Mouse (Mus musculus): ENCODE measurements around the gene Tmem186. TPM values are rescaled to one million over a fixed set of nuclear protein-coding genes. Genes with fewer than 3 reads are reported as not detected.

The Tmem186 gene
- 15.6 and 16.8 TPM in 2 replicates for polyA plus RNA-seq (2014; fragmentation: Nextera tagmentation; extraction: Ambion mirVana)

DNA sequence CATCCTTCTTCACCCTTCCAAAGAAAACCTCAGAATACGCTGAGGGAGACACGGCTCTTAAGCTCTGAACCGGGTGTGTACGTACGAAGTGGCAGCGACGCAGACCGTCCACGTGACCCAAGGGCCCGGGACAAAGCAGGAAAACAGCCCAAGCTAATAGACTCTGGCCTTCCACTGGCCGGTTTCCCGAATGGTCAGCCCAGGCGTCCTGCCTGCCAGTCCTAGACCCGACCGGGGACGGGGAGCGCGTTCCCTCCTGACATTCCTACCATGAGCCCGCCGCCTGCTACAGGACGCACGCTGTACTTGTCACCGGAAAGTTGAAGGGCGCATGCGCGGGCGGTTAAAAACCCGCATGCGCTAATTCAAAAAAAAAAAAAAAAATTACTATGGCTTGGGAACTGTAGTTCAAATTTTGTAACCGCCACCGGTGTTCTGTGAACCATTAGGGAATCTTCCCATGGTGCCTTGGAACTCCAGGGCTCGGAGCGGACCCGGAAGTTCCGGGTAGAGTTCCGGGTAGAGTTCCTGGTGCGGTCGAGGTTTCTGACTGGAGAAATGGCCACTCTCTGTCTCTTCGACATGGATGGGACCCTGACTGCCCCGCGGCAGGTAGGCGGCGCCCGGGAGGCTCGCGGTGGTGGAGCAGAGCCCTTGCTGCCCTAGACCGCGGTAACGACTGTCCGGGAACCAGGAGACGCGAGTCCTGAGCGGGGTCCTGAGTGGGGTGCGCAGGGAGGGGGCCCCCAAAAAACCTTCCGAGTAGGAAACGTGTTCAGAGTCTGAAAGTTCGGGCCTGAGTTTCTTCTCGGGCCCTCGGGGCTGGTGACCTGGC lies at the start of gene Tmem186, which contains the start of gene Pmm2:
Gene Tmem186, minus strand, starts transcription at position 496 of the 835 bp plus-strand sequence.
Gene Pmm2, plus strand, starts transcription at position 458 of the 835 bp plus-strand sequence.
- H3K36me3 ChIP-seq (ENCODE audit: control insufficient read depth, insufficient read depth, low read length): peaks cover 35% of the 10 kb centered on the region
- peak within 1 kb of the TSS; percentile 92 for H3K4me3 ChIP-seq (ENCODE audit: low read depth, low read length)
- H3K4me2 ChIP-seq (ENCODE audit: low read length): peak within 1 kb of the TSS; percentile 87
- no peaks in the 10 kb centered on the region for H3K9me3 ChIP-seq (ENCODE audit: control insufficient read depth, low read length)
- DNase-seq (ENCODE audit: low spot score) (peak; percentile 90), ATAC-seq (replicated peaks; ENCODE audit: low FRiP score, low TSS enrichment, low read depth) (peak; percentile 92)
- WGBS: under 1% methylated on average over 59 of the region's 59 CpGs
- peaks cover 19% of the 10 kb centered on the region for H3K4me1 ChIP-seq (replicated peaks; ENCODE audit: control insufficient read depth, insufficient read depth, low read length)
- no peaks in the 10 kb centered on the region for H3K27me3 ChIP-seq (replicated peaks; ENCODE audit: control insufficient read depth, insufficient read depth, low read length)
- peak within 1 kb of the TSS; percentile 89 for H3K9ac ChIP-seq (ENCODE audit: low read length)
- H3K27ac ChIP-seq (ENCODE audit: low read depth): peak within 1 kb of the TSS; percentile 85

DNA sequence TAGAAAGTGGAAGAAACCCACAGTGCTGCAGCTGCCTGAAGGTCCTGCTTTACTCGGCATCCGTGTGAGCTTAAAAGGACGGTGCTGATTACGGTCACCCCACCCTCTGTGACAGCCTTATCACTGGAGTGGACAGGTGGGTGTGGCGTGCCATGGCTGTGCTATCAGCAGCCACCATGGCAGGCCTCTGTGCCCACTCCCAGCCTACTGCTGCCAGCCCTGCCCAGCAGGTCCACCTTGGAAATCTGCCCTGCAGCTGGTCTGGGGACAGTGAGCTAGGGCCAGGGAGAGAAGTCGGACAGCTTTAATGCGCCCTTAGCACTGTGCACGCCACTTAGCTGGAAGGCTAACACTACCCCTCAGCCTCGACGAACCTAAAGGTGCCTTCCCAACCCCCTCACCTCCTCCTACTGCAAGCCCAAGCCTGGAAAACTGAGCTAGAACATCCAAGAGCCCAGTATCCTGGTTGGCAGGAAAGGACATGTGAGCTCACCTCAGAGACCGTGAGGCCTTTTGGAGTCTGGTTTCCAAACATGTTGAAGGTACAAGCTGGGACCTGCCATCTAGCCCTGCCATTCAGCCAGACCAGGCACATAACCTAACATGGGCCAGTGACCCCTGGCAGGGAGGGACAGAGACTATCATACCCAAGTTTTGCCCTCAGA lies 49.5 kb upstream of the Tmem186 start:
- Histone ChIP-seq H3K4me1 (replicated peaks; ENCODE audit: control insufficient read depth, insufficient read depth, low read length) (no peaks in the 10 kb centered on the region), H3K9me3 (ENCODE audit: control insufficient read depth, low read length) (no peaks in the 10 kb centered on the region), H3K27me3 (replicated peaks; ENCODE audit: control insufficient read depth, insufficient read depth, low read length) (no peaks in the 10 kb centered on the region), H3K27ac (ENCODE audit: low read depth) (no peak overlapping the region), H3K9ac (ENCODE audit: low read length) (no peak overlapping the region), H3K36me3 (ENCODE audit: control insufficient read depth, insufficient read depth, low read length) (peaks cover 51% of the 10 kb centered on the region), H3K4me3 (ENCODE audit: low read depth, low read length) (no peak overlapping the region), H3K4me2 (ENCODE audit: low read length) (no peak overlapping the region)
- DNase-seq (ENCODE audit: low spot score) (no peak), ATAC-seq (replicated peaks; ENCODE audit: low FRiP score, low TSS enrichment, low read depth) (peak; percentile 18; the same call in 1 of the 2 replicates)
- WGBS: 73% methylated on average over 11 of the region's 11 CpGs

DNA sequence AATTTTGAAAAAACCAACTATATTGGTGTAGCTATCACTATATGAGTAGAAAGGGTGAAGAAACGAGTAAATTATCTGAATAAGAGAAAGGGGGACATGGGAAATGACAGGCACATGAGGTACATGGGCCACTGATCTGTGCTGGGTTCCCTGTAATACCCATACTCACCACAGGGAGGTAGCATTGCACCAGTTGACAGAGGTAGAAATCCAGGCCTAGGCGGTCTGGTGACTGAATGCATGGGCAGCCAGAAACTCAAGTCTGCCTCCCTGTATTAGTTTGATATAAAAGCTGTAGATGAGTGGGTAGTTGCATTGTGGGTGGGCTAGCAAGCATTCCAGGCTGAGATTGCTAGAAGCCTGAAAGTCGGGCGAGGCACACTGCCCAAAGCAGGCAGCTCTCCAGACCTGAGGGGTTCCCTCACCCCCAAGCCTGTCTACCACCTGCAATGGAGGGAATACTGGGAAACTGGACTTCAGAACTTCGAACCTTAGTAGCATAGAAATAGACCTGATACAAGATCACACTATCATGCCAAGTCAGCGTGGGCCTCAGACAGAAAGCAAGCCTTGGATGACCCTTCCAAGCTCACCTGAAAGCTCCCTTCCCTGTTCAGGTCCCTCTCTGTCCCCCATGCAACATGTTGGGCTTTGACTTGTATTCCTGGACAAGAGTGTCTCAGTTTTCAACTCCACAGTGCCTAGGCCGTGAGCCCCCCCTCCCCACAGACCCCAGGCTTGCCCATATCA lies 48.8 kb upstream of the Tmem186 start:
- Histone ChIP-seq H3K27me3 (replicated peaks; ENCODE audit: control insufficient read depth, insufficient read depth, low read length) (no peaks in the 10 kb centered on the region), H3K9ac (ENCODE audit: low read length) (no peak overlapping the region), H3K4me3 (ENCODE audit: low read depth, low read length) (no peak overlapping the region), H3K27ac (ENCODE audit: low read depth) (no peak overlapping the region), H3K9me3 (ENCODE audit: control insufficient read depth, low read length) (no peaks in the 10 kb centered on the region), H3K4me2 (ENCODE audit: low read length) (no peak overlapping the region), H3K4me1 (replicated peaks; ENCODE audit: control insufficient read depth, insufficient read depth, low read length) (no peaks in the 10 kb centered on the region), H3K36me3 (ENCODE audit: control insufficient read depth, insufficient read depth, low read length) (peaks cover 43% of the 10 kb centered on the region)
- DNase-seq (ENCODE audit: low spot score) (peak; percentile 79), ATAC-seq (replicated peaks; ENCODE audit: low FRiP score, low TSS enrichment, low read depth) (peak; percentile 28; the same call in 1 of the 2 replicates)
- WGBS: 62% methylated on average over 7 of the region's 7 CpGs

DNA sequence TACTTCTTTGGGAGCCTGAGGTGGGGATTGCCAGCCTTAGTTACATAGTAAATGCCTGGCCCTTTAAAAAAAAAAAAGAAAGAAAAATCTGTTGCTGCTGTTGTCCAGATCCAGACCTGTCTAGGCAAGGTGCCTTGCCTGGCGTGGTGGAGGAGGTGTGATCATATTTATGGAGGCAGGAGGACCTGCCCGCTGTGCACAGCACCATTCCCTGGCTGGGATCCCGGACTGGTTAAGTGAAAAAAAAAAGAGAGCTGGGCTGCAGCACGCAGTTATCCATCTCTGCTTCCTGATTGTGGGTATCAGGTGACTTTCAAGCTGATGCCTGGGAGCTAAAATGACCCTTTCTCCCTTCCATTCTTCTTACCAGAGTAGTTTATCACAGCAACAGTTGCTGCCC lies 47.6 kb upstream of the Tmem186 start:
- WGBS: 55% methylated on average over 4 of the region's 4 CpGs
- no peak overlapping the region for H3K9ac ChIP-seq (ENCODE audit: low read length)
- H3K27me3 ChIP-seq (replicated peaks; ENCODE audit: control insufficient read depth, insufficient read depth, low read length): no peaks in the 10 kb centered on the region
- no peak for ATAC-seq (replicated peaks; ENCODE audit: low FRiP score, low TSS enrichment, low read depth)
- no peak for DNase-seq (ENCODE audit: low spot score)
- H3K4me1 ChIP-seq (replicated peaks; ENCODE audit: control insufficient read depth, insufficient read depth, low read length): no peaks in the 10 kb centered on the region
- H3K36me3 ChIP-seq (ENCODE audit: control insufficient read depth, insufficient read depth, low read length): peaks cover 31% of the 10 kb centered on the region
- H3K4me3 ChIP-seq (ENCODE audit: low read depth, low read length): no peak overlapping the region
- H3K9me3 ChIP-seq (ENCODE audit: control insufficient read depth, low read length): no peaks in the 10 kb centered on the region
- no peak overlapping the region for H3K4me2 ChIP-seq (ENCODE audit: low read length)
- no peak overlapping the region for H3K27ac ChIP-seq (ENCODE audit: low read depth)

DNA sequence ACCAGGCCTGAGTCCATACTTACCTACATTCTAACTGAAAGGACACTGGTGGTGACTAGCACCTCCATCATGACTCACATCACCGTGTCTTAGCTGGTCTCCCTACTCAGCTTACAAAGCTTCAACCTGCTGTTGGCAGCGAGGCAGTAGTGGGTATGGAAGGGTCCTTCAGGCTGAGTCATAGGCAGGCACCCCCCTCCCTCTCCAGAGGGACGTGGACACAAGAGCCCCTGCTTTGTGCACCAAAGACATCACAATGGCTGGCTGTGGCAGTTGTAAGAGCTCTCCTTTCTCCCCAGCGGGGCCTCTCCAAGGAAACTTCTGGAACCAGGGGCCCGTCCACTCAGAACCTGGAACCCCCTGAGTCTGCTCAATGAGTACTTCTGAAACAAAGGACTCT lies 43.0 kb upstream of the Tmem186 start, which contains the start of gene Gm5767:
Gene Gm5767, plus strand, starts transcription at position 301 of the 400 bp plus-strand sequence.
- no peak within 1 kb of the TSS for H3K9ac ChIP-seq (ENCODE audit: low read length)
- ATAC-seq (replicated peaks; ENCODE audit: low FRiP score, low TSS enrichment, low read depth): no peak
- WGBS: 88% methylated on average over 5 of the region's 5 CpGs

DNA sequence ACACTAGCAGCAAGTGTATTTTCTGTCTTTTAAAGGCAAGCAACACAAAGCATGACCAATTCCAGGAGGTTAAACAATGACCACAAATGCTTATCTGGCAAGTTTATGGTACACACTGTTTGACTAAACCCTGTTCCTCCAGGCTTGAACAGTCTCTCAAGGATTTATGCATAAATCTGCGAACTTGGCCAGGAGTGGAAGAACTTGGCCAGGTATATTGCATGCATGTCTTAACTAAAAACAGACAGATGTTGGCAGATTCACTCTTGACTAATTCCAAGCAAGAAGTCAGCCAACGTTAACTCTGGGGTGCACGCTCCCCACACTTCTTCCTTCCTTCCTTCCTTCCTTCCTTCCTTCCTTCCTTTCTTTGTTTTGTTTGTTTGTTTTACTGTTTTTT lies 42.3 kb upstream of the Tmem186 start:
- H3K4me3 ChIP-seq (ENCODE audit: low read depth, low read length): no peak overlapping the region
- H3K36me3 ChIP-seq (ENCODE audit: control insufficient read depth, insufficient read depth, low read length): no peaks in the 10 kb centered on the region
- no peaks in the 10 kb centered on the region for H3K4me1 ChIP-seq (replicated peaks; ENCODE audit: control insufficient read depth, insufficient read depth, low read length)
- no peak overlapping the region for H3K27ac ChIP-seq (ENCODE audit: low read depth)
- ATAC-seq (replicated peaks; ENCODE audit: low FRiP score, low TSS enrichment, low read depth) (no peak), DNase-seq (ENCODE audit: low spot score) (no peak)
- H3K9ac ChIP-seq (ENCODE audit: low read length): no peak overlapping the region
- H3K4me2 ChIP-seq (ENCODE audit: low read length): no peak overlapping the region
- no peaks in the 10 kb centered on the region for H3K27me3 ChIP-seq (replicated peaks; ENCODE audit: control insufficient read depth, insufficient read depth, low read length)
- H3K9me3 ChIP-seq (ENCODE audit: control insufficient read depth, low read length): no peaks in the 10 kb centered on the region
- 63% methylated on average over 3 of the region's 3 CpGs for WGBS

More for the DNA sequence above, 43.0 kb upstream of the Tmem186 start, which contains the start of gene Gm5767:
- H3K4me2 ChIP-seq (ENCODE audit: low read length): no peak within 1 kb of the TSS
- no peaks in the 10 kb centered on the region for H3K9me3 ChIP-seq (ENCODE audit: control insufficient read depth, low read length)
- H3K27me3 ChIP-seq (replicated peaks; ENCODE audit: control insufficient read depth, insufficient read depth, low read length): no peaks in the 10 kb centered on the region
- no peaks in the 10 kb centered on the region for H3K4me1 ChIP-seq (replicated peaks; ENCODE audit: control insufficient read depth, insufficient read depth, low read length)
- no peak within 1 kb of the TSS for H3K4me3 ChIP-seq (ENCODE audit: low read depth, low read length)
- no peaks in the 10 kb centered on the region for H3K36me3 ChIP-seq (ENCODE audit: control insufficient read depth, insufficient read depth, low read length)
- DNase-seq (ENCODE audit: low spot score): no peak
- no peak within 1 kb of the TSS for H3K27ac ChIP-seq (ENCODE audit: low read depth)

DNA sequence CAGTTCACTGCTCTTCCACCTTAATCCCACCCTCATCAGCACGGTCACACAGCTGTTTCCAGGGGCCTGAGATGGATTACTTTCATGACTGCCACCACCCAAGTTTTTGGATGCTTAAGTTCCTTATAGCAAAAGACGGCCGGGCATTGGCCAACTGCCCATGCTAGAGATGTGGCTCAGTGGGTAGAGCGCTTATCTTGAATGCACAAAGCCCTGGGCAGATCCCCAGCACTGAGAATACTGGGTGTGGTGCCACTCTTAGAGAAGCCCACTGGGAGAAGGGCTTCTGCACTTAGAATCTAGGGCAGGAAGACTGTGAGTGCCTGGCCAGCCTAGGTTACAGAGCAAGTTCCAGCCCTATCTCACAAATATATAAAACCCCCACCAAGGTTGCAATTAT lies 41.2 kb upstream of the Tmem186 start:
- no peaks in the 10 kb centered on the region for H3K4me1 ChIP-seq (replicated peaks; ENCODE audit: control insufficient read depth, insufficient read depth, low read length)
- ATAC-seq (replicated peaks; ENCODE audit: low FRiP score, low TSS enrichment, low read depth) (no peak), DNase-seq (ENCODE audit: low spot score) (no peak)
- no peak overlapping the region for H3K27ac ChIP-seq (ENCODE audit: low read depth)
- no peak overlapping the region for H3K4me2 ChIP-seq (ENCODE audit: low read length)
- WGBS: 86% methylated on average over 4 of the region's 4 CpGs
- H3K9ac ChIP-seq (ENCODE audit: low read length): no peak overlapping the region
- no peaks in the 10 kb centered on the region for H3K36me3 ChIP-seq (ENCODE audit: control insufficient read depth, insufficient read depth, low read length)
- H3K4me3 ChIP-seq (ENCODE audit: low read depth, low read length): no peak overlapping the region
- H3K9me3 ChIP-seq (ENCODE audit: control insufficient read depth, low read length): no peaks in the 10 kb centered on the region
- no peaks in the 10 kb centered on the region for H3K27me3 ChIP-seq (replicated peaks; ENCODE audit: control insufficient read depth, insufficient read depth, low read length)

DNA sequence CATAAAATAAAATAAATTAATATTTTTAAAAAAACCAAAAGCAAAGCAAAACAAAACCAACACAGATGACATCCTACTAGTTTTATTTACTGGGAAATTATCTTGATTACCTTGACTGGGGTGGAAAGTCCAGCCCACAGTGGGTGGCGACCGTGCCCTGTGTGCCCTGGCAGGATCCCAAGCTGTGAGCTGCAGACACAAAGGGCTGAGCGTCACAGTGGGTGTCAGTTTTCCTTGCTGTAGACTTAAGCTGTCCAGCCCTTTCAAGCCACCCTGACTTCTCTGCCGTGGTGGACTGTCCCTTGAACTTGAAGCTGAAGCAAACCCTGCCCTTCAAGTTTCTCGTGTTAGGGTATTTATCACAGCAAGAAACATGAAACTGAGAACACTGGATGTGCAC lies 40.5 kb upstream of the Tmem186 start:
- WGBS: 73% methylated on average over 5 of the region's 5 CpGs
- Histone ChIP-seq H3K9me3 (ENCODE audit: control insufficient read depth, low read length) (no peaks in the 10 kb centered on the region), H3K4me3 (ENCODE audit: low read depth, low read length) (no peak overlapping the region), H3K27ac (ENCODE audit: low read depth) (no peak overlapping the region), H3K36me3 (ENCODE audit: control insufficient read depth, insufficient read depth, low read length) (no peaks in the 10 kb centered on the region), H3K27me3 (replicated peaks; ENCODE audit: control insufficient read depth, insufficient read depth, low read length) (no peaks in the 10 kb centered on the region), H3K4me2 (ENCODE audit: low read length) (no peak overlapping the region), H3K9ac (ENCODE audit: low read length) (no peak overlapping the region), H3K4me1 (replicated peaks; ENCODE audit: control insufficient read depth, insufficient read depth, low read length) (no peaks in the 10 kb centered on the region)
- ATAC-seq (replicated peaks; ENCODE audit: low FRiP score, low TSS enrichment, low read depth): no peak
- no peak for DNase-seq (ENCODE audit: low spot score)
